Mouse (Mus musculus): ENCODE data around the gene Baz1a. TPM values are rescaled to one million over a fixed set of nuclear protein-coding genes. Genes with fewer than 3 reads are reported as not detected.
A peak's percentile ranks its signal among the peaks of the same experiment; 100 is the strongest.
"Not testable (repeated sequence)": the region's sequence is repeated elsewhere in the genome, so short reads cannot be mapped to it uniquely, and the experiment has no call there.

Baz1a gene
- polyA plus RNA-seq, 1 experiment from 2014 or later = 46.4 TPM

DNA sequence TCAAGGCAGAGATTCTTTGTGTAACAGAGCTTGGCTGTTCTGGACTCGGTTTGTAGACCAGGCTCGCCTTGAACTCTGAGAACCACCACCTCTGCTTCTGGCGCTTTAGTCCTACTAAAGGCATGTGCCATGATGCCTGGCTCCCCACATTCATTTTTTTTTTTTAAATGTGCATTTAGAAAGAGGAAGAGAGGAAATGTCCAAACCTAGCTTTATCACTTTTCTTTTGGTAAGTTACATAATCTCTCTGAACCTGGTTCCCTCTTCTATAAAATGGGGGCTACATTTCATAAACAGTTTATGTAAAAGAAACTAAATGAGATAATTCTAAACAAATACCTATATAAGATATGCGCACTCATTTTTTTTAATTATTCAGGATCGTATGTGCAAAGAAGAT is 33.2 kb downstream of the Baz1a start:
- Histone ChIP-seq H3K4me2 (no peak overlapping the region), H3K4me1 (replicated peaks; ENCODE audit: control insufficient read depth, insufficient read depth, low read length) (peaks cover 24% of the 10 kb centered on the region; the same call in 1 of the 2 replicates), H3K4me3 (ENCODE audit: low read depth, low read length) (no peak overlapping the region), H3K27me3 (replicated peaks; ENCODE audit: control insufficient read depth, insufficient read depth, low read length) (no peaks in the 10 kb centered on the region), H3K9me3 (ENCODE audit: control insufficient read depth, low read length) (no peaks in the 10 kb centered on the region), H3K27ac (ENCODE audit: low read depth, low read length) (peak overlapping the region; percentile 30; the same call in 1 of the 2 replicates), H3K36me3 (ENCODE audit: control insufficient read depth, insufficient read depth, low read length) (peaks cover 15% of the 10 kb centered on the region; the same call in 1 of the 2 replicates), H3K9ac (ENCODE audit: low read depth, low read length) (no peak overlapping the region)
- DNase-seq (ENCODE audit: low spot score) = no peak
- ATAC-seq (replicated peaks; ENCODE audit: low FRiP score) = no peak
- WGBS = 81% methylated on average over 5 of the region's 5 CpGs

DNA sequence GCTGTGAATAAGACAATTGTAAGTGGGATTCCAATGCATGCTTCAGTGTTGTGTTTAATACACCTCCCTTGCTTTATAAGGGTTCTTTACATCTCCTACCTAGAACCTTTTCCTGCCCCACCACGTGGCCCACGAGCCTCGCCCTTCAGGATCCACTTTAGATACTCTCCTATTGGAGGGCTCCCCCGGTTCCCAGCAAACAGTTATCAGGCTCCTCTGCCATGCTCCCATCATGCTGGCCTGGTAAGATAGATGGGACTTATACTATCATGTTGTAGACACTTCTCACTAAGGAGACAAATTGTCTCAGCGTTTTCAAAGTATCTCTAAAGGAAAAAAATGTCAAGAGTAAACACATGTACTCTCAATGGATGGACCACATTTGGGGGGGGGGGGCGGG is 33.6 kb downstream of the Baz1a start:
- Histone ChIP-seq H3K9ac (ENCODE audit: low read depth, low read length) (no peak overlapping the region), H3K36me3 (ENCODE audit: control insufficient read depth, insufficient read depth, low read length) (peaks cover 15% of the 10 kb centered on the region; the same call in 1 of the 2 replicates), H3K4me2 (no peak overlapping the region), H3K9me3 (ENCODE audit: control insufficient read depth, low read length) (no peaks in the 10 kb centered on the region), H3K27ac (ENCODE audit: low read depth, low read length) (peak overlapping the region; percentile 30; the same call in 1 of the 2 replicates), H3K4me3 (ENCODE audit: low read depth, low read length) (no peak overlapping the region), H3K4me1 (replicated peaks; ENCODE audit: control insufficient read depth, insufficient read depth, low read length) (peaks cover 24% of the 10 kb centered on the region; the same call in 1 of the 2 replicates), H3K27me3 (replicated peaks; ENCODE audit: control insufficient read depth, insufficient read depth, low read length) (no peaks in the 10 kb centered on the region)
- peak; percentile 69 for ATAC-seq (replicated peaks; ENCODE audit: low FRiP score)
- DNase-seq (ENCODE audit: low spot score) = no peak
- WGBS = 46% methylated on average over 6 of the region's 6 CpGs

DNA sequence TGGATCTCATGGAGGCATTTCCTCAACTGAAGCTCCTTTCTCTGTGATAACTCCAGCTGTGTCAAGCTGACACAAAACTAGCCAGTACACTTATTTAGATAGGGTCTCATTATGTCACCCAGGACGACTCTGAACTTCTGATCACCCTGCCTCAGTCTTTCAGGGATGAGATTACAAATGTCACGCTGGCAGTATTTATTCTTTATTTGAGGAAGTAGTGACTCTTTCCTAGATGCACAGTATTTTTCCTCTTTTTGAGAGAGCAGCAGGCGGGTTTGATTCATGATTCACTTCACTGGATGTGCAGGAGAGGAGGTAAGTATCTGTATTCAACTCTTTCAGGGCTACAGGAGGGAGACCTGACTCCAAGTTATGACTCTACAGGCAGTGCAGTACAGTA is 45.1 kb downstream of the Baz1a start:
- H3K9ac ChIP-seq (ENCODE audit: low read depth, low read length) = no peak overlapping the region
- H3K27me3 ChIP-seq (replicated peaks; ENCODE audit: control insufficient read depth, insufficient read depth, low read length) = no peaks in the 10 kb centered on the region
- H3K27ac ChIP-seq (ENCODE audit: low read depth, low read length) = no peak overlapping the region
- peaks cover 19% of the 10 kb centered on the region for H3K36me3 ChIP-seq (ENCODE audit: control insufficient read depth, insufficient read depth, low read length)
- no peak for DNase-seq (ENCODE audit: low spot score)
- WGBS = 65% methylated on average over 3 of the region's 3 CpGs
- no peak overlapping the region for H3K4me3 ChIP-seq (ENCODE audit: low read depth, low read length)
- no peak for ATAC-seq (replicated peaks; ENCODE audit: low FRiP score)
- 0 out of 2 replicates have a peak, but pooled peaks cover 3% of the 10 kb centered on the region for H3K4me1 ChIP-seq (replicated peaks; ENCODE audit: control insufficient read depth, insufficient read depth, low read length)
- no peak overlapping the region for H3K4me2 ChIP-seq
- no peaks in the 10 kb centered on the region for H3K9me3 ChIP-seq (ENCODE audit: control insufficient read depth, low read length)

DNA sequence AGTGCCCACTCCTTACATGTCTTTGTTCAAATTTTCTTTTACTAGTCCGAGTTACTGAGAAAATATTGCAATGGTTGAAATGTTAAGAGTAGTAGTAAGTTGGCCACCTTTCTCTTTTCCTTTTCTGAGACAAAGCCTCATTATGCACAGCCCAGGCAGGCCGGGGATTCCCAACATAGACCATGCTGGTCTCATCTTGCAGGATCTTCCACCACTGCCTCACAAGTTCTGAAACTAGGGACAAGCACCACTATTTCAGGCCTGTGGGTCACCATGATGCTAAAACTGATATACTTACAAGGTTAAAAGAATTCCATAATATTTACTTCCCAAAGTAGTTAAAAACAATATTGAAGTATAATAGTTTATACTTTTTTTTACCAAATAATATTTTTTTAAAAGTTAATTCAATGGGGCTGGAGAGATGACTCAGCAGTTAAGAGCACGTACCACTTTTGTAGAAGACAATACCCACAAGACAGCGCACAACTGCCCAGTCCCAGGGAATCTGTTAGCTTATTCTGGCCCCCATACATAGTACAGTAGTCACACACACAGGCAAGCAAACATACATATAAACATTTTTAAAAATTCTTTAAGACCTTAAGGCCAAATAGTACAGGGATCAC is 48.5 kb downstream of the Baz1a start:
- DNase-seq (ENCODE audit: low spot score) (no peak), ATAC-seq (replicated peaks; ENCODE audit: low FRiP score) (no peak)
- Histone ChIP-seq H3K4me1 (replicated peaks; ENCODE audit: control insufficient read depth, insufficient read depth, low read length) (0 out of 2 replicates have a peak, but pooled peaks cover 3% of the 10 kb centered on the region), H3K4me3 (ENCODE audit: low read depth, low read length) (no peak overlapping the region), H3K27ac (ENCODE audit: low read depth, low read length) (no peak overlapping the region), H3K27me3 (replicated peaks; ENCODE audit: control insufficient read depth, insufficient read depth, low read length) (no peaks in the 10 kb centered on the region), H3K9ac (ENCODE audit: low read depth, low read length) (no peak overlapping the region), H3K4me2 (no peak overlapping the region), H3K9me3 (ENCODE audit: control insufficient read depth, low read length) (no peaks in the 10 kb centered on the region), H3K36me3 (ENCODE audit: control insufficient read depth, insufficient read depth, low read length) (peaks cover 14% of the 10 kb centered on the region; the same call in 1 of the 2 replicates)
- 92% methylated on average over 4 of the region's 4 CpGs for WGBS

DNA sequence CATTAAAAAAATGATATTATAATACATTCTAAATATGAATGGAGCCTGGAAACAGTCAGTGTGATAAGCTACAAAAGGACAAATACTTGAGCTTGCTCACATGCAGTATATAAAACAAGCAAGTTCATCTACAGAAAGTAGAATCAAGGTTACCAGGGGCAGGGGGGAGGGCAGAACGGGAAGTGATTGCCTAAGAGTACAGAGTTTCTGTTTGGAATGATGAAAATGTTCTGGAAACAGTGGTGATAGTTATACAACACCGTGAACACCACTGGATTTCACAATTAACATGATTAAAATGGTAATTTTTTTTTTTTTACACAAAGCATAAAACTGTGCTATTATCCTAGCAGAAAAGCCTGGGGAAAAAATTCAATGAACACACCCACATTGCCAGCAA is 54.6 kb downstream of the Baz1a start:
- WGBS = 60% methylated on average over 2 of the region's 2 CpGs
- no peak overlapping the region for H3K4me2 ChIP-seq

DNA sequence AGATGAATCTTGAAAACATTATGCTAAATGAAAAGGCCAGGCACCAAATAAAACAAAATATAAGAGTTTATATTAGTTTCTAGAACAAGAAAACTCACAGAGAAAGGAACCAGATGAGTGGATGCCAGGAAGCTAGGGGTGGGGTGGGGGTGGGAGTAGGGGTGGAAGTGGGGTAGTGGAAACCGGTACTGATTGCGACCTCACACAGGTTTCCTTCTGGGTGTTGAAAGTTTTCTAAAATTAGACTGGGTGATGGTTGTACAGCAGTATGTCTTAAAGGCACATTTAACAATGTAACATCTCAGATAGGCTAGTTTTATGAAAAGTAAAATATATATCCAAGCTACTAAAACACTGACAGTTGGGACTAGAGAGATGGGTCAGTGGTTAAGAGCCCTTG is 57.2 kb downstream of the Baz1a start:
- ATAC-seq (replicated peaks; ENCODE audit: low FRiP score) (no peak), DNase-seq (ENCODE audit: low spot score) (no peak)
- Histone ChIP-seq H3K4me2 (no peak overlapping the region), H3K27me3 (replicated peaks; ENCODE audit: control insufficient read depth, insufficient read depth, low read length) (no peaks in the 10 kb centered on the region), H3K36me3 (ENCODE audit: control insufficient read depth, insufficient read depth, low read length) (peaks cover 6% of the 10 kb centered on the region; the same call in 1 of the 2 replicates), H3K4me1 (replicated peaks; ENCODE audit: control insufficient read depth, insufficient read depth, low read length) (0 out of 2 replicates have a peak, but pooled peaks cover 5% of the 10 kb centered on the region), H3K9me3 (ENCODE audit: control insufficient read depth, low read length) (no peaks in the 10 kb centered on the region), H3K9ac (ENCODE audit: low read depth, low read length) (no peak overlapping the region), H3K4me3 (ENCODE audit: low read depth, low read length) (no peak overlapping the region), H3K27ac (ENCODE audit: low read depth, low read length) (no peak overlapping the region)
- 74% methylated on average over 2 of the region's 2 CpGs for WGBS

More for the DNA sequence above, 54.6 kb downstream of the Baz1a start:
- no peaks in the 10 kb centered on the region for H3K27me3 ChIP-seq (replicated peaks; ENCODE audit: control insufficient read depth, insufficient read depth, low read length)
- peaks cover 5% of the 10 kb centered on the region; the same call in 1 of the 2 replicates for H3K36me3 ChIP-seq (ENCODE audit: control insufficient read depth, insufficient read depth, low read length)
- no peak overlapping the region for H3K9ac ChIP-seq (ENCODE audit: low read depth, low read length)
- H3K4me1 ChIP-seq (replicated peaks; ENCODE audit: control insufficient read depth, insufficient read depth, low read length) = 0 out of 2 replicates have a peak, but pooled peaks cover 5% of the 10 kb centered on the region
- H3K27ac ChIP-seq (ENCODE audit: low read depth, low read length) = no peak overlapping the region
- H3K4me3 ChIP-seq (ENCODE audit: low read depth, low read length) = no peak overlapping the region
- H3K9me3 ChIP-seq (ENCODE audit: control insufficient read depth, low read length) = no peaks in the 10 kb centered on the region
- ATAC-seq (replicated peaks; ENCODE audit: low FRiP score) = no peak
- no peak for DNase-seq (ENCODE audit: low spot score)

DNA sequence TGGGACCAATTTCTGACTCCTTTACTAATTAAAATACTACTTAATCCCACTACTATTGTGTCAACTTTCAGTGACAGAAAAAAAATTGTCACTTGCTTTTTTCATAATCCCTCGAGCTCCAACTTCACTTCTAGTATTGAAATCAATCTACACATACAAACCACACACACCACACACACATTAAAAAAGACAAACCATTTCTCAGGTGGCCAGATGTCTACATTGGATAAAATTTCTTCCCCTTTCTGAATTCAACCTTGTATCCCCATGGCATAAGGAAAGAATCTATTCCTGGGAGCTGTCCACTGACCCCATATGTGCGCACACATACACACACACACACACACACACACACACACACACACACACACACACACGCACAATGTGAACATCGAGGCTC is 57.7 kb downstream of the Baz1a start:
- Histone ChIP-seq H3K4me3 (ENCODE audit: low read depth, low read length) (no peak overlapping the region), H3K4me2 (no peak overlapping the region), H3K9me3 (ENCODE audit: control insufficient read depth, low read length) (no peaks in the 10 kb centered on the region), H3K36me3 (ENCODE audit: control insufficient read depth, insufficient read depth, low read length) (peaks cover 6% of the 10 kb centered on the region; the same call in 1 of the 2 replicates), H3K27ac (ENCODE audit: low read depth, low read length) (no peak overlapping the region), H3K9ac (ENCODE audit: low read depth, low read length) (no peak overlapping the region), H3K27me3 (replicated peaks; ENCODE audit: control insufficient read depth, insufficient read depth, low read length) (no peaks in the 10 kb centered on the region), H3K4me1 (replicated peaks; ENCODE audit: control insufficient read depth, insufficient read depth, low read length) (0 out of 2 replicates have a peak, but pooled peaks cover 5% of the 10 kb centered on the region)
- DNase-seq (ENCODE audit: low spot score) = no peak
- 82% methylated on average over 4 of the region's 4 CpGs for WGBS
- ATAC-seq (replicated peaks; ENCODE audit: low FRiP score) = no peak

DNA sequence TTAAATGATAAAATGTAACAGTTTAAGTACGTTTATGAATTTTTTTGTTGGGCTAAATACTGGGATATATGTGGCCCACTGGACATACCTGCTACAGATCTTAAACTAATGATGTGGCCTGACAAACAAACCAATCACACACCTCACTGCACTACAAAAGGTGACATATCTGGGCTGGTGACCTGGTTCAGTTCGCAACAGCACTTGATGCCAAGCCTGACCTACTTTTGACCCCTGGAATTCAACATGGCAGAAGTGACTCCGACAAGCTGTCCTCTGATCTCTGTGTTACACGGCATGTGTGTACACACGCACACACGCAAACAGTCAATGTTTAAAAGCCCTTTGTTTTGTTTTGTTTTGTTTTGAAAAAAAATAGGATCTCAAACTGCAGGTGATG is 68.0 kb downstream of the Baz1a start:
- H3K36me3 ChIP-seq (ENCODE audit: control insufficient read depth, insufficient read depth, low read length) = peaks cover 8% of the 10 kb centered on the region
- no peaks in the 10 kb centered on the region for H3K4me1 ChIP-seq (replicated peaks; ENCODE audit: control insufficient read depth, insufficient read depth, low read length)
- ATAC-seq (replicated peaks; ENCODE audit: low FRiP score) = no peak
- no peak overlapping the region for H3K9ac ChIP-seq (ENCODE audit: low read depth, low read length)
- no peak overlapping the region for H3K4me3 ChIP-seq (ENCODE audit: low read depth, low read length)
- no peak overlapping the region for H3K4me2 ChIP-seq
- no peak for DNase-seq (ENCODE audit: low spot score)
- 89% methylated on average over 6 of the region's 6 CpGs for WGBS
- no peak overlapping the region for H3K27ac ChIP-seq (ENCODE audit: low read depth, low read length)
- no peaks in the 10 kb centered on the region for H3K9me3 ChIP-seq (ENCODE audit: control insufficient read depth, low read length)
- H3K27me3 ChIP-seq (replicated peaks; ENCODE audit: control insufficient read depth, insufficient read depth, low read length) = no peaks in the 10 kb centered on the region

DNA sequence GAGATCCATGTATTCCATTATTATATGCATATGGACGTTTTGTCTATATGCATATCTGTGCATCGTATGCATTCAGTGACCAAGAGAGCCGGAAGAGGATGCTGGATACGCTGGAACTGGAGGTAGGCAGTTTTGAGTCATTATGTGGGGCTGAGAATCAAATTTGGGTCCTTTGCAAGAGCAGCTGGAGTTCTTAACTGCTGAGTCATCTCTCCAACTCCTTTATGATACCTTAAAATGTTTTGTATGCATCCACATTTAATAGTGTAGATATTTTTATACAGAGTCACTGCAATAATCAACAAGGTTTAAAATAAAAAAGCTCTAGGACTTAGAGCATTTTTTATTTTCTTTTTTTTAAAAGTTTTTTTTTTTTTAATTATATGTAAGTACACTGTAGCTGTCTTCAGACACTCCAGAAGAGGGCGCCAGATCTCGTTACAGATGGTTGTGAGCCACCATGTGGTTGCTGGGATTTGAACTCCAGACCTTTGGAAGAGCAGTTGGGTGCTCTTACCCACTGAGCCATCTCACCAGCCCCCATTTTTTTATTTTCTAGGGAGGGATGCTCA is 71.5 kb downstream of the Baz1a start:
- 86% methylated on average over 6 of the region's 6 CpGs for WGBS
- H3K4me1 ChIP-seq (replicated peaks; ENCODE audit: control insufficient read depth, insufficient read depth, low read length); DNase-seq (ENCODE audit: low spot score); H3K4me3 ChIP-seq (ENCODE audit: low read depth, low read length); H3K4me2 ChIP-seq; H3K9me3 ChIP-seq (ENCODE audit: control insufficient read depth, low read length); ATAC-seq (replicated peaks; ENCODE audit: low FRiP score); H3K27me3 ChIP-seq (replicated peaks; ENCODE audit: control insufficient read depth, insufficient read depth, low read length); H3K27ac ChIP-seq (ENCODE audit: low read depth, low read length); H3K9ac ChIP-seq (ENCODE audit: low read depth, low read length): not testable (repeated sequence)
- peaks cover 13% of the 10 kb centered on the region for H3K36me3 ChIP-seq (ENCODE audit: control insufficient read depth, insufficient read depth, low read length)
